Mouse (Mus musculus): ENCODE data around the gene Cdr2l. TPM values are rescaled to one million over a fixed set of nuclear protein-coding genes. Genes with fewer than 3 reads are reported as not detected.
A peak's percentile ranks its signal among the peaks of the same experiment; 100 is the strongest.

The Cdr2l gene
- polyA plus RNA-seq, 1 experiment from 2014 or later = 7.8 TPM

DNA sequence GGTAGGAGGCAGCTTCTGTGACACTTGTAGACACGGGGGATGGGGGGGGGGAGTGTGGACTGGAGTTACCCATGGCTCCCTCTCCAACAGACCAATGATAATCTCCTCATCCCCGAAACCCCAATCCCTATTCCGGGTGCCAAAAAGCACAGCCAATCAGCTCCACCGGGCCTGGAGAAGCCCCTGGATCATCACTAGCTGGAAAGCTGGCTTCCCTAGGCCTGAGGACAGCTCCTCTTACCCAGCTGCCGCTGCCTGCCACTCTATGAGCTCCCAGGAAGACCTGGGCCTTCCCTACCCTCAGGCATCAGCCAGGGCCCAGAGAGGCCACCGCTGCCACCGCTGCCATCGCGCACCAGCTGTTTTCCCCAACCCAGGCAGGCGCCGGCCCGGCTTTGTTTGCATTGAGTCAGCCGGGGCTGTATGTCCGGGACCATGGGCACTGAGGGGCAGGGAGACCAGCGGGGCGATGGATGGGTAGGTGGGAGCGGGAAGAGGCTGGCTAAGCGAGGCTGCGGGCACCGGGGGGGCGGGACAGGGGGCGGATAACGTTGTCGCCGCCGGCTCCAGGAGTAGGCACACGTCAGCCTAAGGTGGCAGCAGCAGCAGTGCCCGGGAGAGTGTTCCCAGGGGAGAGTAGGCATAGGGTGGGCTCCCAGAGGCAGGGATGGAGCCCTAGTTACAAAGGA is 14.9 kb upstream of the Cdr2l start:
- peaks cover 6% of the 10 kb centered on the region for H3K4me1 ChIP-seq (replicated peaks; ENCODE audit: insufficient read depth, low read length)
- no peak overlapping the region for H3K27ac ChIP-seq
- peak overlapping the region; percentile 88 for H3K4me2 ChIP-seq (ENCODE audit: low read length)
- no peaks in the 10 kb centered on the region for H3K36me3 ChIP-seq (ENCODE audit: insufficient read depth, low read length)
- H3K27me3 ChIP-seq (ENCODE audit: insufficient read depth, low read length) = peaks cover 5% of the 10 kb centered on the region; the same call in 1 of the 2 replicates
- peak overlapping the region; percentile 45 for H3K4me3 ChIP-seq (replicated peaks; ENCODE audit: low read depth, low read length)
- no peak for TF ChIP-seq CTCF (IDR thresholded peaks at IDR 0.05; ENCODE audit: low read depth)
- DNase-seq (ENCODE audit: low spot score) (no peak), ATAC-seq (replicated peaks; ENCODE audit: low FRiP score, low read depth) (peak; percentile 18; the same call in 1 of the 2 replicates)
- peak overlapping the region; percentile 50 for H3K9ac ChIP-seq (ENCODE audit: low read depth, low read length)
- no peaks in the 10 kb centered on the region for H3K9me3 ChIP-seq (replicated peaks; ENCODE audit: low read length)
- 6% methylated on average over 28 of the region's 28 CpGs for WGBS

DNA sequence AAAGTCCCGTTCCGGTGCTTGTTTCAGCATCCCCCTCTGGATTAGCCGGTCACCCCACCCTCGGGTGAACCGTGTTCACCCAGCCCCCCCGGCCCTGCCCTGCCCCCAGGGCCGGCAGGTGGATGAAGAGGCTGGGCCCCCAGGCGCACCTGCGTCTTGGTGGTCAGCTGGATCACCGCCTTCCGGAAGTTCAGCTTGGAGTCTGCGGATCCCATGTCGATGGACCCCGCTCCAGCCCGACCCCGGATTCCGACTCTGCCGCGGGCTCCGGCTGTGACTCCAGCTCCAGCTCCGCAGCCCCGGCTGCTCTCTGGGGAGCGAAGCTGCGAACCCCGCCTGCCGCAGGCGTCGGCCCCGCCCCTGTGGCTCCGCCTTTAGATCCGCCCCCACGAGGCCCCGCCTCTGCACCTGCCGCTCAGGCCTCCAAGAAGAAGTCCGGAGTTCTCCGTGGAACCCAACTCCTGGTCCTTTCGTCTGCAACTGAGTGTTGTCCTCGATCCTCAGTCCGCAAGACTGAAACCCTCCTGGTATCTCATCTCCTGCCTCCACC is 14.2 kb upstream of the Cdr2l start, which contains the start of gene Hid1:
Gene Hid1, minus strand, starts transcription at position 362 of the 550 bp plus-strand sequence.
- ATAC-seq (replicated peaks; ENCODE audit: low FRiP score, low read depth) (peak; percentile 49), DNase-seq (ENCODE audit: low spot score) (peak; percentile 61)
- no peaks in the 10 kb centered on the region for H3K36me3 ChIP-seq (ENCODE audit: insufficient read depth, low read length)
- H3K9me3 ChIP-seq (replicated peaks; ENCODE audit: low read length) = no peaks in the 10 kb centered on the region
- peak within 1 kb of the TSS; percentile 45 for H3K4me3 ChIP-seq (replicated peaks; ENCODE audit: low read depth, low read length)
- H3K27me3 ChIP-seq (ENCODE audit: insufficient read depth, low read length) = peaks cover 5% of the 10 kb centered on the region; the same call in 1 of the 2 replicates
- peak within 1 kb of the TSS; percentile 88 for H3K4me2 ChIP-seq (ENCODE audit: low read length)
- no peak within 1 kb of the TSS for H3K27ac ChIP-seq
- no peak for TF ChIP-seq CTCF (IDR thresholded peaks at IDR 0.05; ENCODE audit: low read depth)
- H3K9ac ChIP-seq (ENCODE audit: low read depth, low read length) = peak within 1 kb of the TSS; percentile 50
- under 1% methylated on average over 35 of the region's 39 CpGs for WGBS
- H3K4me1 ChIP-seq (replicated peaks; ENCODE audit: insufficient read depth, low read length) = peaks cover 6% of the 10 kb centered on the region

DNA sequence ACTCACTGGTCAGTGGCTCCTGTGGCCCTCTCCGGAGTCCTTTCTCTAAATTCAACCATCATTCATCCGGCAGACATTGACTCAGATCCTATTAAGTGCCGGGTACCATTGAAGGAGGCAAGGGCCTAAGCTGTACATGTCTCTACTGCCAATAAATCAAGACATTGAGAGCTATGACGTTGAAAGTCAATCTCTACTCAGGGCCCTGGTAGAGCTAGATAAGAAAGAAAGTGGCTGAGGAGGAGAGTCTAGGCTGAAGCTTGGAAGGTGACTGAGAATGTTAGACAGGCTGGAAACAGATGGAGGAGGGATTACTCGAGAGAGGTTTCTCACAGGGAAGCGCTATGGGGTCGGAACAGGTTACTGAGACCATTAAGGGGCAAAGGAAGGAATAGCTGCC is 11.3 kb upstream of the Cdr2l start:
- no peaks in the 10 kb centered on the region for H3K9me3 ChIP-seq (replicated peaks; ENCODE audit: low read length)
- H3K4me3 ChIP-seq (replicated peaks; ENCODE audit: low read depth, low read length) = no peak overlapping the region
- H3K9ac ChIP-seq (ENCODE audit: low read depth, low read length) = no peak overlapping the region
- ATAC-seq (replicated peaks; ENCODE audit: low FRiP score, low read depth) = no peak
- 56% methylated on average over 7 of the region's 7 CpGs for WGBS
- peaks cover 9% of the 10 kb centered on the region; the same call in 1 of the 2 replicates for H3K27me3 ChIP-seq (ENCODE audit: insufficient read depth, low read length)
- H3K4me1 ChIP-seq (replicated peaks; ENCODE audit: insufficient read depth, low read length) = peaks cover 6% of the 10 kb centered on the region
- H3K27ac ChIP-seq = no peak overlapping the region
- H3K36me3 ChIP-seq (ENCODE audit: insufficient read depth, low read length) = no peaks in the 10 kb centered on the region
- TF ChIP-seq CTCF (IDR thresholded peaks at IDR 0.05; ENCODE audit: low read depth) = no peak
- DNase-seq (ENCODE audit: low spot score) = no peak
- H3K4me2 ChIP-seq (ENCODE audit: low read length) = no peak overlapping the region

DNA sequence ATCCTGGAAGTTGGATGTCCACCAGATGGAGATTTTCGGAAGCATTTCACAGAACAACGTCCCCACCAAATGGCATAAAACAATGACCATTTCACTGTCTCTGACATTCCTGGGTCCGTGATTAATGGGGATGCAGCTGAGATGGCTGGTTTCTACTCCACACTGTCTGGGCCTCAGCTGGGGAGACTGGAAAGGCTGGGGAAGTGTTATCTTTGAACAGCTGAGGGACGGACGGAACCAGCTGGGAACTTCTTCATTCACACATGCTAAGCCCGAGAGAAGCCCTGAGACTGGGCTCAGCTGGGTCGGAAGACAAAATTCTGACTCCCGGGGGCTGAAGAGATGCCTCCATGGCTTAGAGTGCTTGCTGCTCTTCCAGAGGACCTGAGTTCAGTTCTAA is 10.4 kb upstream of the Cdr2l start:
- Histone ChIP-seq H3K36me3 (ENCODE audit: insufficient read depth, low read length) (no peaks in the 10 kb centered on the region), H3K27me3 (ENCODE audit: insufficient read depth, low read length) (peaks cover 9% of the 10 kb centered on the region; the same call in 1 of the 2 replicates), H3K9me3 (replicated peaks; ENCODE audit: low read length) (no peaks in the 10 kb centered on the region), H3K9ac (ENCODE audit: low read depth, low read length) (no peak overlapping the region), H3K27ac (no peak overlapping the region), H3K4me3 (replicated peaks; ENCODE audit: low read depth, low read length) (no peak overlapping the region), H3K4me2 (ENCODE audit: low read length) (no peak overlapping the region), H3K4me1 (replicated peaks; ENCODE audit: insufficient read depth, low read length) (peaks cover 6% of the 10 kb centered on the region)
- no peak for TF ChIP-seq CTCF (IDR thresholded peaks at IDR 0.05; ENCODE audit: low read depth)
- 62% methylated on average over 8 of the region's 8 CpGs for WGBS
- no peak for DNase-seq (ENCODE audit: low spot score)
- ATAC-seq (replicated peaks; ENCODE audit: low FRiP score, low read depth) = no peak

DNA sequence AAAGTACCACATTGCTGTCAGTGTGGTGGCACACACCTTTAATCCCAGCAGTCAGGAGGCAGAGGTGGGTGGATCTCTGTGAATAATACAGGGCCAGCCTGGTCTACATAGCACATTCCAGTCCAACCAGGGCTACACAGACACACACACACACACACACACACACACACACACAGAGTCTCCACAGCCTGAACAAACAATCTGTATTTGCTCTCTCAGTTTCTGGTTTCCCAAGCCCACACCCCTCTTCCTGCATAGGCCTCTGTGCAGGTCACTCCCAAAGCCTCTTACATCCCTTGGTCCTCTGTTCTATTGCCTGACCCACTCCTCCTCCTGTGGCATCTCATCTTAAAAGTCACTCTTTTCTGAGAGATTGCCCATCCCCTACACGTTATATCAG is 9.7 kb upstream of the Cdr2l start:
- Histone ChIP-seq H3K4me2 (ENCODE audit: low read length) (no peak overlapping the region), H3K9me3 (replicated peaks; ENCODE audit: low read length) (no peaks in the 10 kb centered on the region), H3K27me3 (ENCODE audit: insufficient read depth, low read length) (peaks cover 5% of the 10 kb centered on the region; the same call in 1 of the 2 replicates), H3K27ac (no peak overlapping the region), H3K4me1 (replicated peaks; ENCODE audit: insufficient read depth, low read length) (peaks cover 4% of the 10 kb centered on the region), H3K9ac (ENCODE audit: low read depth, low read length) (no peak overlapping the region), H3K36me3 (ENCODE audit: insufficient read depth, low read length) (no peaks in the 10 kb centered on the region), H3K4me3 (replicated peaks; ENCODE audit: low read depth, low read length) (no peak overlapping the region)
- 58% methylated on average over 1 of the region's 1 CpGs for WGBS
- no peak for ATAC-seq (replicated peaks; ENCODE audit: low FRiP score, low read depth)
- DNase-seq (ENCODE audit: low spot score) = no peak
- TF ChIP-seq CTCF (IDR thresholded peaks at IDR 0.05; ENCODE audit: low read depth) = no peak

DNA sequence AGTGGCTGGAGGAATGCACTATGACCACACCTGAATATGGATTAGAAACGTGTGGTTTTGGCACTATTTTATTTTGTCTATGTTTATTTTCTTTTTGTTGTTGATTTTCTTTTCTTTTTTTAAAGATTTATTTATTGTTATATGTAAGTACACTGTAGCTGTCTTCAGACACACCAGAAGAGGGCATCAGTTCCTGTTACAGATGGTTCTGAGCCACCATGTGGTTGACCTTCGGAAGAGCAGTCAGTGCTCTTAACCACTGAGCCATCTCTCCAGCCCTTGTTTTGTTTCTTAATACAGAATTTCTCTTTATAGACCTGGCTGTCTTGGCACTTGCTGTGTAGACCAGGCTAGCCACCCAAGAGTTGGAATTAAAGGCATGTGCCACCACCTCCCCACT is 9.0 kb upstream of the Cdr2l start:
- WGBS = 49% methylated on average over 2 of the region's 2 CpGs
- H3K4me2 ChIP-seq (ENCODE audit: low read length) = no peak overlapping the region
- peaks cover 4% of the 10 kb centered on the region; the same call in 1 of the 2 replicates for H3K27me3 ChIP-seq (ENCODE audit: insufficient read depth, low read length)
- no peak overlapping the region for H3K4me3 ChIP-seq (replicated peaks; ENCODE audit: low read depth, low read length)
- 0 out of 2 replicates have a peak, but pooled peaks have one; percentile 7 for TF ChIP-seq CTCF (IDR thresholded peaks at IDR 0.05; ENCODE audit: low read depth)
- ATAC-seq (replicated peaks; ENCODE audit: low FRiP score, low read depth) = no peak
- no peaks in the 10 kb centered on the region for H3K36me3 ChIP-seq (ENCODE audit: insufficient read depth, low read length)
- H3K4me1 ChIP-seq (replicated peaks; ENCODE audit: insufficient read depth, low read length) = no peaks in the 10 kb centered on the region
- no peaks in the 10 kb centered on the region for H3K9me3 ChIP-seq (replicated peaks; ENCODE audit: low read length)
- H3K27ac ChIP-seq = no peak overlapping the region
- no peak for DNase-seq (ENCODE audit: low spot score)
- no peak overlapping the region for H3K9ac ChIP-seq (ENCODE audit: low read depth, low read length)
